Mouse (Mus musculus) neural tube, embryonic 15.5 days (tissue): ENCODE measurements around the gene Calcrl. TPM values are rescaled to one million over a fixed set of nuclear protein-coding genes. Genes with fewer than 3 reads are reported as not detected.

Experiments used
- ATAC-seq: fragments of 200-750 bp; cut with Nextera tagmentation; 2 replicates; pipeline ENCODE4 v1.8.0; 2017; ENCODE audit warnings: mild to moderate bottlenecking, moderate TSS enrichment, moderate library complexity; ENCODE audit not compliant: low FRiP score
- H3K27ac ChIP-seq: fragments of 300-500 bp; sonication (generic); replicated peaks from 2 replicates; pipeline ENCODE4 v1.5.1; 2015; ENCODE audit warnings: mild to moderate bottlenecking, inconsistent platforms
- H3K27me3 ChIP-seq: fragments of 300-500 bp; sonication (generic); replicated peaks from 2 replicates; pipeline ENCODE4 v1.6.1; 2015; ENCODE audit warnings: inconsistent platforms
- H3K36me3 ChIP-seq: fragments of 300-500 bp; sonication (generic); 2 replicates; pipeline ENCODE4 v1.6.1; 2015; ENCODE audit warnings: inconsistent platforms
- H3K4me1 ChIP-seq: fragments of 300-500 bp; sonication (generic); 2 replicates; pipeline ENCODE4 v1.6.1; 2015; ENCODE audit warnings: inconsistent platforms
- H3K4me2 ChIP-seq: fragments of 300-500 bp; sonication (generic); 2 replicates; pipeline ENCODE4 v1.6.1; 2015; ENCODE audit warnings: inconsistent platforms, mild to moderate bottlenecking, moderate library complexity
- H3K4me3 ChIP-seq: fragments of 300-500 bp; sonication (generic); replicated peaks from 2 replicates; pipeline ENCODE4 v1.5.1; 2015; ENCODE audit warnings: mild to moderate bottlenecking, inconsistent platforms
- H3K9ac ChIP-seq: fragments of 300-500 bp; sonication (generic); replicated peaks from 2 replicates; pipeline ENCODE4 v1.6.1; 2015; ENCODE audit warnings: mild to moderate bottlenecking, inconsistent platforms
- H3K9me3 ChIP-seq: fragments of 300-500 bp; sonication (generic); replicated peaks from 2 replicates; pipeline ENCODE4 v1.6.1; 2016; ENCODE audit warnings: inconsistent platforms
- WGBS: fragments of 180-500 bp; shearing (Covaris S2); methylation state at CpG from one replicate; pipeline ENCODE4 v1.1.7; 2015; ENCODE audit warnings: mixed read lengths; 5-methylcytosine and 5-hydroxymethylcytosine counted together
- polyA plus RNA-seq: library from polyadenylated mRNA; unstranded; fragments of >200 nt; fragmentation: Nextera tagmentation; extraction: Ambion mirVana; gene quantifications from 2 replicates; pipeline ENCODE4 v1.2.1, GENCODE M21; 2015

Gene Calcrl
- polyA plus RNA-seq, 1 experiment from 2014 or later, result 23.2 TPM

GRCm38 (mm10) chr2:84294611-84295010, 130.6 kb downstream of the Calcrl start:
- H3K27me3 ChIP-seq, result no peaks in the 10 kb centered on the region
- 0 out of 2 replicates have a peak, but pooled peaks cover 4% of the 10 kb centered on the region for H3K4me1 ChIP-seq
- no peak overlapping the region for H3K9ac ChIP-seq
- WGBS, result 42% methylated on average over 2 of the region's 2 CpGs
- no peaks in the 10 kb centered on the region for H3K9me3 ChIP-seq
- no peak overlapping the region for H3K4me2 ChIP-seq
- no peaks in the 10 kb centered on the region for H3K36me3 ChIP-seq
- no peak overlapping the region for H3K4me3 ChIP-seq
- no peak for ATAC-seq
- no peak overlapping the region for H3K27ac ChIP-seq

GRCm38 (mm10) chr2:84292351-84293000, 132.7 kb downstream of the Calcrl start:
- no peak overlapping the region for H3K9ac ChIP-seq
- no peaks in the 10 kb centered on the region for H3K27me3 ChIP-seq
- no peak overlapping the region for H3K4me3 ChIP-seq
- no peak overlapping the region for H3K4me2 ChIP-seq
- no peaks in the 10 kb centered on the region for H3K36me3 ChIP-seq
- H3K4me1 ChIP-seq, result 0 out of 2 replicates have a peak, but pooled peaks cover 4% of the 10 kb centered on the region
- no peak for ATAC-seq
- WGBS, result 90% methylated on average over 4 of the region's 4 CpGs
- no peaks in the 10 kb centered on the region for H3K9me3 ChIP-seq
- H3K27ac ChIP-seq, result no peak overlapping the region

GRCm38 (mm10) chr2:84288940-84289557, 136.2 kb downstream of the Calcrl start:
- Histone ChIP-seq H3K27me3 (no peaks in the 10 kb centered on the region), H3K9me3 (no peaks in the 10 kb centered on the region), H3K36me3 (no peaks in the 10 kb centered on the region), H3K4me2 (no peak overlapping the region), H3K4me3 (no peak overlapping the region), H3K27ac (no peak overlapping the region), H3K9ac (no peak overlapping the region), H3K4me1 (no peaks in the 10 kb centered on the region)
- WGBS, result 48% methylated on average over 7 of the region's 7 CpGs
- ATAC-seq, result no peak

Other genes starting within 250 kb of the Calcrl start
- gene Tfpi, start 51.4 kb upstream of the Calcrl start, polyA plus RNA-seq, result 21.2 and 25.9 TPM in 2 replicates
- 27.5 and 27.6 TPM in 2 replicates for gene Ctnnd1, start 225.4 kb upstream of the Calcrl start, polyA plus RNA-seq
- gene Btbd18, start 233.7 kb upstream of the Calcrl start, polyA plus RNA-seq, result 0.28 and 0.36 TPM in 2 replicates
- gene Selenoh, start 245.4 kb upstream of the Calcrl start, polyA plus RNA-seq, result 189 and 204 TPM in 2 replicates